Mouse (Mus musculus) CH12.LX (cell line): ENCODE results near the gene Prss16.
"Not testable (repeated sequence)": the region's sequence is repeated elsewhere in the genome, so short reads cannot be mapped to it uniquely, and the experiment has no call there.

Experiments
- CTCF ChIP-seq, 2 experiments: IDR thresholded peaks in 1 of 2; conservative IDR thresholded peaks in 1 of 2; 2 replicates each; pipeline ENCODE4 v1.5.1; 2011 to 2012; ENCODE audit warnings: low read depth in 2 of 2, low read length in 2 of 2, improper control_type of control experiment in 1 of 2, inconsistent platforms in 1 of 2, mild to moderate bottlenecking in 1 of 2, moderate library complexity in 1 of 2
- NELFE ChIP-seq: IDR thresholded peaks from 2 replicates; pipeline ENCODE4 v1.6.1; 2011; ENCODE audit warnings: low read depth, low read length, improper control_type of control experiment
- NRF1 ChIP-seq: IDR thresholded peaks from 2 replicates; pipeline ENCODE4 v1.6.1; 2014; ENCODE audit warnings: low read depth, mild to moderate bottlenecking, inconsistent platforms, low read length, improper control_type of control experiment, moderate library complexity
- POLR2A ChIP-seq: IDR thresholded peaks from 2 replicates; pipeline ENCODE4 v1.6.1; 2011; ENCODE audit warnings: low read depth, mild to moderate bottlenecking, improper control_type of control experiment, low read length
- TCF12 ChIP-seq: IDR thresholded peaks from 2 replicates; pipeline ENCODE4 v1.6.1; 2014; ENCODE audit warnings: low read depth, mild to moderate bottlenecking, inconsistent platforms, low read length, improper control_type of control experiment
- USF1 ChIP-seq: IDR thresholded peaks from 2 replicates; pipeline ENCODE4 v1.6.1; 2014; ENCODE audit warnings: low read depth, mild to moderate bottlenecking, inconsistent platforms, low read length, improper control_type of control experiment
- USF2 ChIP-seq: conservative IDR thresholded peaks from 2 replicates; pipeline ENCODE4 v1.6.1; 2011; ENCODE audit warnings: low read depth, low read length, improper control_type of control experiment
- ZKSCAN1 ChIP-seq: IDR thresholded peaks from 2 replicates; pipeline ENCODE4 v1.6.1; 2012; ENCODE audit warnings: low read depth, inconsistent platforms, low read length, improper control_type of control experiment, borderline replicate concordance

- not testable (repeated sequence) for TF ChIP-seq CTCF (conservative IDR thresholded peaks at IDR 0.05 in 1 of 2, IDR thresholded peaks at IDR 0.05 in 1 of 2; ENCODE audit: low read depth in 2 of 2, low read length in 2 of 2); USF1; ZKSCAN1; USF2
- TF ChIP-seq POLR2A (peak; percentile 71; the same call in 1 of the 2 replicates), NRF1 (peak; percentile 72), TCF12 (peak; percentile 89), NELFE (peak; percentile 33)
Measured at GRCm38 (mm10) chr13:22042568-22043502, 33.3 kb upstream of the Prss16 start, which contains the start of the genes Hist1h2ag and Hist1h2bj.
